Mouse (Mus musculus) liver, embryonic 11.5 days (tissue): ENCODE results near the gene Serpinb3a. TPM values are rescaled to one million over a fixed set of nuclear protein-coding genes. Genes with fewer than 3 reads are reported as not detected.
"Not testable (repeated sequence)": the region's sequence is repeated elsewhere in the genome, so short reads cannot be mapped to it uniquely, and the experiment has no call there.

Source experiments
- ATAC-seq: fragments of 200-750 bp; cut with Nextera tagmentation; replicated peaks from 2 replicates; pipeline ENCODE4 v1.8.0; 2017; ENCODE audit warnings: moderate number of reproducible peaks, mild to moderate bottlenecking, moderate TSS enrichment, moderate library complexity; ENCODE audit not compliant: low FRiP score
- DNase-seq: peaks from one replicate; pipeline ENCODE4 v3.0.0-alpha.2; 2017; ENCODE audit warnings: low spot score
- H3K27ac ChIP-seq: fragments of 300-500 bp; sonication (generic); 2 replicates; pipeline ENCODE4 v1.5.1; 2014; ENCODE audit warnings: mild to moderate bottlenecking, low read depth, low read length, control low read depth
- H3K27me3 ChIP-seq: fragments of 300-500 bp; sonication (generic); replicated peaks from 2 replicates; pipeline ENCODE4 v1.6.1; 2014; ENCODE audit warnings: low read length, mixed read lengths; ENCODE audit not compliant: control insufficient read depth, insufficient read depth
- H3K36me3 ChIP-seq: fragments of 300-500 bp; sonication (generic); 2 replicates; pipeline ENCODE4 v1.6.1; 2014; ENCODE audit warnings: mild to moderate bottlenecking, low read length, moderate library complexity, mixed read lengths; ENCODE audit not compliant: control insufficient read depth, insufficient read depth
- H3K4me1 ChIP-seq: fragments of 300-500 bp; sonication (generic); replicated peaks from 2 replicates; pipeline ENCODE4 v1.6.1; 2014; ENCODE audit warnings: low read length, mixed read lengths; ENCODE audit not compliant: control insufficient read depth, insufficient read depth
- H3K4me2 ChIP-seq: fragments of 300-500 bp; sonication (generic); 2 replicates; pipeline ENCODE4 v1.6.1; 2014; ENCODE audit warnings: mild to moderate bottlenecking, control low read depth, moderate library complexity
- H3K4me3 ChIP-seq: fragments of 300-500 bp; sonication (generic); 2 replicates; pipeline ENCODE4 v1.5.1; 2014; ENCODE audit warnings: low read depth, low read length, control low read depth
- H3K9ac ChIP-seq: fragments of 300-500 bp; sonication (generic); 2 replicates; pipeline ENCODE4 v1.6.1; 2014; ENCODE audit warnings: low read depth, low read length, control low read depth
- H3K9me3 ChIP-seq: fragments of 300-500 bp; sonication (generic); 2 replicates; pipeline ENCODE4 v1.6.1; 2016; ENCODE audit warnings: low read length, inconsistent platforms, mixed read lengths; ENCODE audit not compliant: control insufficient read depth
- WGBS: fragments of 180-500 bp; shearing (Covaris S2); extraction: QIAGEN DNeasy Blood & Tissue Kit; methylation state at CpG from one replicate; pipeline ENCODE4 v1.1.7; 2014; 5-methylcytosine and 5-hydroxymethylcytosine counted together
- polyA plus RNA-seq: library from polyadenylated mRNA; unstranded; fragments of >200 nt; fragmentation: Nextera tagmentation; extraction: Ambion mirVana; gene quantifications from 2 replicates; pipeline ENCODE4 v1.2.1, GENCODE M21; 2014

The Serpinb3a gene
- not detected in 2 replicates for polyA plus RNA-seq

DNA sequence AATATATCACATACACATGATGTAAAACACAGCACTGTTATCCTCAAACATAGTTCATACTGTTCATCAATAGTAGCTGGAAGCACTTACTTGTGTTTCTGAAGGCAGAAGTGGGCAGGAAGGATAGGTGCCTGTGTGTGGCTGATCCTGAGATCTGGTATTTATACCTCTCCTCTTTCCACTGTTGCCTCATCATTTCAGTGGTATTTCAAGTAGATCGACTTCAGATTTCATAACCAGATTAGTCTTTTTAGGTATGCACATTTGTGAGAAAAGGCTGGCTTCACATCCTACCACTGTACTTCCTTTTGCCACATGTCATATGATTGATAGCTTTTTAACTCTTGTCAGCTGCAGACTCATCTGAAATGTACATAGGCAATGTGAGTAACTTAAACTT is at the start of gene Serpinb3a:
TSS of gene Serpinb3a (minus strand) at position 101 of the 400 bp plus-strand sequence.
- 75% methylated on average over 1 of the region's 1 CpGs for WGBS
- no peak for ATAC-seq

DNA sequence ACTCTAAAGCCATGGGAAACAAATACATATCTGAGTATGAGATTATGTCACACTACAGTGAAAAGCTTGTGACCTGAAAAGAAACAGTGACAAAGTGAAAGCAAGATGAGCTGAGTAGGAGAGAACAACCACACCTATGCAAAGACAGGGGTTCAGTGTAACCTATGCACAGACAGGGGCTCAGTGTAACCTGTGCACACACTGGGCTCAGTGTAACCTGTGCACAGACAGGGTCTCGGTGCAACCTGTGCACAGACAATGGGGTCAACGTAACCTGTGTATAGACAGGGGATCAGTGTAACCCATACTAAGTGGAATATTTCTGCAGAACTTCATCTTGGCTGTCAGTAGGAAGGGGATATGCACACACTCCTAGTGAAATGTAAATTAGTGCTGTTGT is 46.3 kb upstream of the Serpinb3a start:
- no peak overlapping the region for H3K4me2 ChIP-seq
- DNase-seq (no peak), ATAC-seq (no peak)
- H3K27ac ChIP-seq: no peak overlapping the region
- H3K36me3 ChIP-seq: no peaks in the 10 kb centered on the region
- WGBS: 82% methylated on average over 2 of the region's 2 CpGs
- H3K9me3 ChIP-seq: no peaks in the 10 kb centered on the region
- H3K4me3 ChIP-seq: no peak overlapping the region
- H3K27me3 ChIP-seq: no peaks in the 10 kb centered on the region
- H3K9ac ChIP-seq: no peak overlapping the region
- H3K4me1 ChIP-seq: no peaks in the 10 kb centered on the region

More for the DNA sequence above, at the start of gene Serpinb3a:
- no peak for DNase-seq
- Histone ChIP-seq H3K36me3 (no peaks in the 10 kb centered on the region), H3K4me1 (no peaks in the 10 kb centered on the region), H3K4me2 (no peak within 1 kb of the TSS), H3K4me3 (no peak within 1 kb of the TSS), H3K9ac (no peak within 1 kb of the TSS), H3K27ac (no peak within 1 kb of the TSS), H3K9me3 (no peaks in the 10 kb centered on the region), H3K27me3 (no peaks in the 10 kb centered on the region)

GRCm38 (mm10) chr1:107083406-107083805 is 31.3 kb upstream of the Serpinb3a start, which contains the start of gene Serpinb3d:
Gene Serpinb3d (minus strand): TSS chr1:107083506.
- H3K4me2 ChIP-seq: no peak within 1 kb of the TSS
- H3K9me3 ChIP-seq: no peaks in the 10 kb centered on the region
- no peaks in the 10 kb centered on the region for H3K4me1 ChIP-seq
- no peak within 1 kb of the TSS for H3K27ac ChIP-seq
- H3K9ac ChIP-seq: no peak within 1 kb of the TSS
- H3K4me3 ChIP-seq: no peak within 1 kb of the TSS
- no peak for ATAC-seq
- no peaks in the 10 kb centered on the region for H3K27me3 ChIP-seq
- no peak for DNase-seq
- H3K36me3 ChIP-seq: no peaks in the 10 kb centered on the region

DNA sequence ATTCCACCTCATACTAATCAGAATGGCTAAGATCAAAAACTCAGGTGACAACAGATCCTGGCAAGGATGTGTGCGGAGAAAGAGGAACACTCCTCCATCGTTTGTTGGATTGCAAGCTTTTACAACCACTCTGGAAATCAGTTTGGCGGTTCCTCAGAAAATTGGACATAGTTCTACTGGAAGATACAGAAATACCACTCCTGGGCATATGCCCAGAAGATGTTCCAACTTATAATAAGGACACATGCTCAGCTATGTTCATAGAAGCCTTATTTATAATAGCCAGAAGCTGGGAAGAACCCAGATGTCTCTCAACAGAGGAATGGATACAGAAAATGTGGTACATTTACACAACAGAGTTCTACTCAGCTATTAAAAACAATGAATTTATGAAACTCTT is 17.9 kb downstream of the Serpinb3a start:
- H3K9ac ChIP-seq, H3K4me1 ChIP-seq, H3K27ac ChIP-seq, ATAC-seq, H3K4me3 ChIP-seq, H3K36me3 ChIP-seq, DNase-seq, H3K27me3 ChIP-seq, H3K9me3 ChIP-seq, H3K4me2 ChIP-seq: not testable (repeated sequence)
- WGBS: 88% methylated on average over 3 of the region's 3 CpGs

- WGBS: 42% methylated on average over 1 of the region's 1 CpGs
These were observed 26.2 kb downstream of the Serpinb3a start for GRCm38 (mm10) chr1:107025886-107026285.

GRCm38 (mm10) chr1:107015210-107015609 is 36.9 kb downstream of the Serpinb3a start:
- Histone ChIP-seq H3K4me1 (no peaks in the 10 kb centered on the region), H3K9me3 (no peaks in the 10 kb centered on the region), H3K36me3 (no peaks in the 10 kb centered on the region), H3K4me3 (no peak overlapping the region), H3K9ac (no peak overlapping the region), H3K27ac (no peak overlapping the region), H3K4me2 (no peak overlapping the region), H3K27me3 (no peaks in the 10 kb centered on the region)
- no peak for ATAC-seq
- WGBS: 68% methylated on average over 7 of the region's 7 CpGs
- DNase-seq: no peak

More at GRCm38 (mm10) chr1:107025886-107026285, 26.2 kb downstream of the Serpinb3a start:
- Histone ChIP-seq H3K4me1 (no peaks in the 10 kb centered on the region), H3K36me3 (no peaks in the 10 kb centered on the region), H3K9me3 (no peaks in the 10 kb centered on the region), H3K27me3 (no peaks in the 10 kb centered on the region), H3K4me2 (no peak overlapping the region), H3K9ac (no peak overlapping the region), H3K27ac (no peak overlapping the region), H3K4me3 (no peak overlapping the region)
- DNase-seq: no peak
- no peak for ATAC-seq

GRCm38 (mm10) chr1:107014530-107014929 is 37.6 kb downstream of the Serpinb3a start:
- no peak overlapping the region for H3K4me3 ChIP-seq
- H3K27me3 ChIP-seq: no peaks in the 10 kb centered on the region
- no peak overlapping the region for H3K4me2 ChIP-seq
- no peak overlapping the region for H3K27ac ChIP-seq
- no peaks in the 10 kb centered on the region for H3K36me3 ChIP-seq
- no peak for DNase-seq
- H3K9me3 ChIP-seq: no peaks in the 10 kb centered on the region
- H3K9ac ChIP-seq: no peak overlapping the region
- H3K4me1 ChIP-seq: no peaks in the 10 kb centered on the region
- no peak for ATAC-seq
- 42% methylated on average over 2 of the region's 2 CpGs for WGBS

GRCm38 (mm10) chr1:107006316-107006715 is 45.8 kb downstream of the Serpinb3a start:
- Histone ChIP-seq H3K4me2 (no peak overlapping the region), H3K9ac (no peak overlapping the region), H3K9me3 (no peaks in the 10 kb centered on the region), H3K4me1 (no peaks in the 10 kb centered on the region), H3K27ac (no peak overlapping the region), H3K4me3 (no peak overlapping the region), H3K27me3 (no peaks in the 10 kb centered on the region), H3K36me3 (no peaks in the 10 kb centered on the region)
- 88% methylated on average over 3 of the region's 3 CpGs for WGBS
- DNase-seq (no peak), ATAC-seq (no peak)

GRCm38 (mm10) chr1:107001754-107002153 is 50.3 kb downstream of the Serpinb3a start:
- Histone ChIP-seq H3K9me3 (no peaks in the 10 kb centered on the region), H3K9ac (no peak overlapping the region), H3K27ac (no peak overlapping the region), H3K4me1 (no peaks in the 10 kb centered on the region), H3K4me3 (no peak overlapping the region), H3K36me3 (no peaks in the 10 kb centered on the region), H3K27me3 (no peaks in the 10 kb centered on the region), H3K4me2 (no peak overlapping the region)
- DNase-seq: no peak
- WGBS: 80% methylated on average over 2 of the region's 2 CpGs
- ATAC-seq: no peak
